Mouse (Mus musculus) layer of hippocampus, postnatal 36 days (tissue): ENCODE data around the gene 4930524N10Rik. TPM values are rescaled to one million over a fixed set of nuclear protein-coding genes. Genes with fewer than 3 reads are reported as not detected.

Experiments
- DNase-seq, 2 experiments: peaks; one replicate each; pipeline ENCODE4 v3.0.0; 2022
- total RNA-seq, 2 experiments: library from RNA; stranded (reverse); gene quantifications; 2 replicates each; pipeline ENCODE4 v1.2.3; 2021

4930524N10Rik gene
- not detected for total RNA-seq

DNA sequence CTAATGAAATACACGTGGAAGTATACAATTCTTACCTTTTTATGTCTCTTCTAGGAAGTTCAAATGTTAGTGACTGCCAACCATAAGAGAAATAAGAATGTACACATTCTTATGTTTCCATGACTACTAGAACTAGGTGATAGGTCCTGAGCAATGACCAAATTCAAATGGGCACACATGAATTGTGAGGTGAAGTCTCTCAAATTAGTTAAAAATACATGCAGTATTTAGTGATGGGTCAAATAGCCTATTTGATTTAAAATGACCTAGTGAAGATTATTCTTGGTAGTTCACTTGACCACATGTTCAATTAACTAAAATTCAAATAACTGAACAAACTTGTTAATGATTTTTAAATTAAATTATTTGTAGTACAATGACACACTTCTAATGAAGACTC, at the start of gene 4930524N10Rik:
4930524N10Rik (minus strand) TSS at position 101 of the 400 bp plus-strand sequence.
- no peak for DNase-seq

DNA sequence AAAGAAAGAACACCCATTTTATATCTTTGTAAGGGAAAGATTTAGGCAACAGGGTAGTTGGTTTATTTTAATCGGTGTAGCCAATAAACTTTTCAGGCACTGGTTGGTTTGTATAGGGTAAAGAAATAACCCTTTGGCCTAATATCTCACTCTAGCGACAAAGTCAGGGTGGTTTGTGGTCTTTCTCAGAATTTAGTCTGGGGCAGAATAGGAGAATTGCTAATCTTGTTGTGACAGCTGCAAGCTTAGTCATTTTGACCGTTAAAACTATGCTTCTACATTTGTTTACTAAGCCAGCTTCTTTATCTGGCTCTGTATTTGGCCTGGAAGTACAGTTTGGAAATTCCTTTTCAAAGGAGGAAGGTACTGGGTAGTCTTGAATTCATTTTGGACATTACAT, 6.8 kb upstream of the 4930524N10Rik start:
- DNase-seq: no peak

DNA sequence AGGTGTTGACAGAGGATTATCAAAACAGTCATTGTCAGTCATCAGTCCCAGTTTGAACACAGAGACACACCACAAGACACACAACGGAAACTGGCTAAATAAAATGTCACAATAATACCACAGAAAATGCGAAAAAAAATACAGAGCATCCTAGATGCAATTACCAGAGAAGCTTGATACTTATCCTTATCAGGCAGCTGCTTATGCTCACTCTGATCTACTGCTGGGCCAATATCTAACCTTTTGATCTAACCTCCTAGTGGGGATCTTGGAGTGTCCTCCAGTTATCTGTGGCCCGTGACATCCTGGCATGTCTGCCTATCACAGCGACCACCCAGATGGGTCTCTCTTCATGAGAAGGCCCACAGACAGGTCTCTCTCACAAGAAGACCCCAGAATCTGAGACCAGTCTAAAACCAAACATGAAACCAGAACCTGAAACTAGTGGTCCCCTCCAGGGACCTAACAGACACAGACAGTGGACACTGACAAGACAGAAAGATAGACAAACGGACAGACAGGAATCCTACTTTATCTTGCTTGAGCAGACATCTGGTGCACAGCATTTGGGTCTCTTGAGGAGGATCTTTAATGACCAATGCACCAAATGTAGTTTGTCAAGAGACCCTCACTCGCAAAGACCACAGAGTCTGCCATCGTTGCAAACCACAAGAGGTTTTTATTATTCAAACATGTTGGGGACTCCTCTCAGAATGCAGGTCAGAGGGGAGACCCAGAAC, 6.3 kb upstream of the 4930524N10Rik start:
- DNase-seq: no peak

DNA sequence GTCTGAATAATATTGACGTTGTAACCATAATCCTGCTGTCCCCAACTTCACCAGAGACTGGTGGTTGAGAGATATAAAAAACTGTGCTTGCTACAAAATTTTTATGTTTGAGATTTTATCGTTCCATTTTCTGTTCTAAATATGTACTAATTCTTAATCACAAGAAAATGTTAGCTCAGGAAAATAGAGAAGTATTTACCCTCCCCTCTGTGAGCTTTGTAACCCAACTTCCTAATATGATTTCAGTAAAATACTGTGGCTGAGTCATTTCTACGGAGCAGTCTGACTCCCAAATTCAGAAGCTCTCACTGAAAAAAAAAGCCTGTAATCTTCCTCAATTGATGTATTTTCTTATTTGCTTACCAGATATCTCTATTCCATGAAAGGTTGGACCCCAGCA, 4.7 kb upstream of the 4930524N10Rik start:
- no peak for DNase-seq

Other genes with a start within 250 kb of the 4930524N10Rik start
- not detected for gene Gm15140, start 222.7 kb downstream of the 4930524N10Rik start, total RNA-seq
- not detected for gene Samt4, start 138.6 kb upstream of the 4930524N10Rik start, total RNA-seq
- not detected for gene Samt2, start 236.0 kb upstream of the 4930524N10Rik start, total RNA-seq